Mouse (Mus musculus) intestine, embryonic 16.5 days (tissue): Measurements from ENCODE around the gene Efnb2. TPM values are rescaled to one million over a fixed set of nuclear protein-coding genes. Genes with fewer than 3 reads are reported as not detected.

Source experiments
- ATAC-seq: fragments of 200-750 bp; cut with Nextera tagmentation; 2 replicates; pipeline ENCODE4 v1.8.0; 2017; ENCODE audit warnings: moderate TSS enrichment, moderate library complexity
- H3K27ac ChIP-seq: fragments of 300-500 bp; sonication (generic); 2 replicates; pipeline ENCODE4 v1.5.1; 2014; ENCODE audit warnings: mild to moderate bottlenecking, low read length
- H3K27me3 ChIP-seq: fragments of 300-500 bp; sonication (generic); replicated peaks from 2 replicates; pipeline ENCODE4 v1.6.1; 2014; ENCODE audit warnings: low read length, control low read depth, mixed read lengths; ENCODE audit not compliant: control insufficient read depth, insufficient read depth
- H3K36me3 ChIP-seq: fragments of 300-500 bp; sonication (generic); 2 replicates; pipeline ENCODE4 v1.6.1; 2014; ENCODE audit warnings: low read length, control low read depth; ENCODE audit not compliant: control insufficient read depth, insufficient read depth
- H3K4me1 ChIP-seq: fragments of 300-500 bp; sonication (generic); 2 replicates; pipeline ENCODE4 v1.6.1; 2014; ENCODE audit warnings: low read length, control low read depth, mixed read lengths; ENCODE audit not compliant: control insufficient read depth, insufficient read depth
- H3K4me2 ChIP-seq: fragments of 300-500 bp; sonication (generic); 2 replicates; pipeline ENCODE4 v1.6.1; 2014; ENCODE audit warnings: low read depth, low read length, control low read depth
- H3K4me3 ChIP-seq: fragments of 300-500 bp; sonication (generic); 2 replicates; pipeline ENCODE4 v1.5.1; 2014; ENCODE audit warnings: mild to moderate bottlenecking, low read length
- H3K9ac ChIP-seq: fragments of 300-500 bp; sonication (generic); 2 replicates; pipeline ENCODE4 v1.6.1; 2014; ENCODE audit warnings: low read depth, low read length
- H3K9me3 ChIP-seq: fragments of 300-500 bp; sonication (generic); 2 replicates; pipeline ENCODE4 v1.6.1; 2016; ENCODE audit warnings: low read length, control low read depth; ENCODE audit not compliant: control insufficient read depth
- whole genome bisulfite sequencing: fragments of 180-500 bp; shearing (Covaris S2); extraction: QIAGEN DNeasy Blood & Tissue Kit; methylation state at CpG from one replicate; pipeline ENCODE4 v1.1.7; 2014; 5-methylcytosine and 5-hydroxymethylcytosine counted together
- polyA plus RNA-seq: library from polyadenylated mRNA; unstranded; fragments of >200 nt; fragmentation: Nextera tagmentation; extraction: Ambion mirVana; gene quantifications from 2 replicates; pipeline ENCODE4 v1.2.1, GENCODE M21; 2015

The Efnb2 gene
- 4.9 and 8.6 TPM in 2 replicates for polyA plus RNA-seq

- under 1% methylated on average over 69 of the region's 70 CpGs for WGBS
- Histone ChIP-seq H3K4me3 (peak within 1 kb of the TSS; percentile 87), H3K9ac (peak within 1 kb of the TSS; percentile 82), H3K4me1 (peaks cover 3% of the 10 kb centered on the region; the same call in 1 of the 2 replicates), H3K36me3 (no peaks in the 10 kb centered on the region), H3K9me3 (no peaks in the 10 kb centered on the region), H3K4me2 (peak within 1 kb of the TSS; percentile 86), H3K27me3 (no peaks in the 10 kb centered on the region), H3K27ac (peak within 1 kb of the TSS; percentile 81)
- ATAC-seq: peak; percentile 94
These were observed at the start of gene Efnb2 for GRCm38 (mm10) chr8:8661103-8661758. Efnb2 (minus strand) TSS chr8:8661242.

GRCm38 (mm10) chr8:8704813-8705212 is 43.8 kb upstream of the Efnb2 start:
- Histone ChIP-seq H3K9me3 (no peaks in the 10 kb centered on the region), H3K36me3 (no peaks in the 10 kb centered on the region), H3K9ac (no peak overlapping the region), H3K4me2 (no peak overlapping the region), H3K4me3 (no peak overlapping the region), H3K4me1 (no peaks in the 10 kb centered on the region), H3K27ac (no peak overlapping the region), H3K27me3 (no peaks in the 10 kb centered on the region)
- WGBS: 67% methylated on average over 9 of the region's 9 CpGs
- ATAC-seq: no peak

- ATAC-seq: no peak
- no peak overlapping the region for H3K4me3 ChIP-seq
- no peak overlapping the region for H3K4me2 ChIP-seq
- H3K27me3 ChIP-seq: no peaks in the 10 kb centered on the region
- 80% methylated on average over 2 of the region's 2 CpGs for WGBS
- no peaks in the 10 kb centered on the region for H3K36me3 ChIP-seq
- no peaks in the 10 kb centered on the region for H3K4me1 ChIP-seq
- no peak overlapping the region for H3K9ac ChIP-seq
- no peak overlapping the region for H3K27ac ChIP-seq
- H3K9me3 ChIP-seq: no peaks in the 10 kb centered on the region
These were observed 42.6 kb upstream of the Efnb2 start for GRCm38 (mm10) chr8:8703668-8704067.

- Histone ChIP-seq H3K4me2 (no peak overlapping the region), H3K4me3 (no peak overlapping the region), H3K9me3 (no peaks in the 10 kb centered on the region), H3K27ac (no peak overlapping the region), H3K36me3 (no peaks in the 10 kb centered on the region), H3K27me3 (no peaks in the 10 kb centered on the region), H3K9ac (no peak overlapping the region), H3K4me1 (no peaks in the 10 kb centered on the region)
- WGBS: 89% methylated on average over 10 of the region's 10 CpGs
- ATAC-seq: no peak
These were observed 39.8 kb upstream of the Efnb2 start for GRCm38 (mm10) chr8:8700821-8701220.

- H3K4me1 ChIP-seq: no peaks in the 10 kb centered on the region
- 73% methylated on average over 4 of the region's 4 CpGs for WGBS
- H3K9me3 ChIP-seq: no peaks in the 10 kb centered on the region
- H3K4me3 ChIP-seq: no peak overlapping the region
- H3K4me2 ChIP-seq: no peak overlapping the region
- H3K9ac ChIP-seq: no peak overlapping the region
- H3K36me3 ChIP-seq: no peaks in the 10 kb centered on the region
- ATAC-seq: no peak
- H3K27me3 ChIP-seq: no peaks in the 10 kb centered on the region
- no peak overlapping the region for H3K27ac ChIP-seq
These were observed 39.2 kb upstream of the Efnb2 start for GRCm38 (mm10) chr8:8700229-8700628.

GRCm38 (mm10) chr8:8690146-8691092 is 29.4 kb upstream of the Efnb2 start, which contains the start of gene Arglu1:
Arglu1 (minus strand) TSS chr8:8690521.
- under 1% methylated on average over 71 of the region's 81 CpGs for whole genome bisulfite sequencing
- H3K27me3 ChIP-seq: no peaks in the 10 kb centered on the region
- peak within 1 kb of the TSS; percentile 99 for H3K9ac ChIP-seq
- no peaks in the 10 kb centered on the region for H3K9me3 ChIP-seq
- peak within 1 kb of the TSS; percentile 94 for H3K27ac ChIP-seq
- ATAC-seq: peak; percentile 94
- no peaks in the 10 kb centered on the region for H3K36me3 ChIP-seq
- H3K4me2 ChIP-seq: peak within 1 kb of the TSS; percentile 77
- H3K4me3 ChIP-seq: peak within 1 kb of the TSS; percentile 91
- H3K4me1 ChIP-seq: peaks cover 27% of the 10 kb centered on the region

- Histone ChIP-seq H3K27ac (peak overlapping the region; percentile 94), H3K4me1 (peaks cover 29% of the 10 kb centered on the region), H3K9ac (peak overlapping the region; percentile 99), H3K9me3 (no peaks in the 10 kb centered on the region), H3K4me2 (peak overlapping the region; percentile 77), H3K27me3 (no peaks in the 10 kb centered on the region), H3K36me3 (no peaks in the 10 kb centered on the region), H3K4me3 (peak overlapping the region; percentile 91)
- ATAC-seq: peak; percentile 79
- under 1% methylated on average over 35 of the region's 68 CpGs for WGBS
These were observed 28.6 kb upstream of the Efnb2 start for GRCm38 (mm10) chr8:8689454-8690145.

GRCm38 (mm10) chr8:8688823-8689453 is 27.9 kb upstream of the Efnb2 start:
- peak overlapping the region; percentile 91 for H3K4me3 ChIP-seq
- WGBS: 7% methylated on average over 9 of the region's 9 CpGs
- ATAC-seq: no peak
- peak overlapping the region; percentile 19; the same call in 1 of the 2 replicates for H3K27ac ChIP-seq
- H3K4me1 ChIP-seq: peaks cover 29% of the 10 kb centered on the region
- no peaks in the 10 kb centered on the region for H3K27me3 ChIP-seq
- H3K9ac ChIP-seq: peak overlapping the region; percentile 99
- no peaks in the 10 kb centered on the region for H3K36me3 ChIP-seq
- H3K4me2 ChIP-seq: peak overlapping the region; percentile 77
- H3K9me3 ChIP-seq: no peaks in the 10 kb centered on the region
